Mouse (Mus musculus) brain, embryonic 18.5 days (tissue): ENCODE results near the gene Nav2.

Source experiments
- DNase-seq: peaks from one replicate; pipeline ENCODE4 v3.0.0-alpha.2; 2012; ENCODE audit warnings: low read depth, low spot score

Nav2 gene

GRCm38 (mm10) chr7:49326136-49326722, 417.7 kb downstream of the Nav2 start:
- DNase-seq, result no peak

DNA sequence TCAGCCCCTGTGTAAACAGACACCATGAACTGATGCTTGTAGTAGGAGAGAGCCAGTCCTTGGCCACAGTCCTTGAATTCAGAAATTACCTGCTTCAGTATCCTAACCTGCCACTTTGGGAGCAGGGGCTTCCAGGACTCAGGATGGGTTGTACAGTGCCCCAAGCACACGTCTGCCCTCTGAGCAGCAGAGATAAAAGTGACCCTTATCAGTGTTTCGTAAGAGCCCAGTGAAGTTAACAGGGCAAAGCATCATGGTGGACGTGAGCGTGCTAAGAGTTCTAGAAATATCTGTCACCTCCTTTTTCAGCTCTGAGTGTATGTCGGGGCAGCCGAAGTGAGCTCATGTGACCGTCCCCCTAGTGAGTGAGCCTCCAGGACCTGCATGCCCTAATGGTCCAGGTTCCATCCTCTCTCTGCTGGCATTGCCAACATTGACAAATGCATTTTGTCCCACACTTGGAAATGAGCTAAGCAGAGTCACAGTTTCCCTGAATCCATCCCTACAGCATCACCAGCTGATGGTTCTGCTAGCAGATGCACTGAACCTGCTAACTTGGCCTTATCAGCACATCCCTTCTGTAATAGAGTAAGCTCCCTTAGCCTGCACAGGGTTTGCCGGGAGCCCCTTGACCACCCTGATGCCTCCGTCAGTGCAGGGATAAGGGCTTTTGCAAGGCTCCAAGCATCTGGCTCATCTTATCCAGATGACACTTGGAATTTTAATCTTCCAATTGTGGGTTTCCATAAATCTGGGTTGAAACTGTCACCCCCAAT, 418.6 kb downstream of the Nav2 start:
- DNase-seq, result no peak

DNA sequence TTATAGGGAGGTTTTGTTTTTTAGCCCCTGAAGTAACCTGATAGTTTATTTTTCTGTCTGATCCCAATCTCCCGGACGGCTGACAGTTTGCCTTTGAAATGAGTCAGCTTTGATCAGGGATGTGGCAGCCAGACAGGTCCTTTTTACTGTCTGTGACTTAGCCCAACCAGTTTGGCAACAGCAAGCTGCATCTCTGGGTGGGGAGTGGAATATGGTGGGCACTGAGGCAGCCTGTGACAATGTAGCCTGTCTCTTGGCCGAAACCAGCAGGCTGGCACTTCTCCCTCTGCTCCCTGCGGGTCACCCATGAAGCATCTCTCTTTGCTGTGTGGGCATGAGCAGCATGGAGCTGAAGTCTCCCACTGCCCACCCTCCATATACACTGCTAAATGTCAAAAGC, 421.7 kb downstream of the Nav2 start:
- DNase-seq, result no peak

GRCm38 (mm10) chr7:49331939-49332338, 423.4 kb downstream of the Nav2 start:
- DNase-seq, result no peak

- no peak for DNase-seq
Measured at GRCm38 (mm10) chr7:49332644-49333043, 424.1 kb downstream of the Nav2 start.

DNA sequence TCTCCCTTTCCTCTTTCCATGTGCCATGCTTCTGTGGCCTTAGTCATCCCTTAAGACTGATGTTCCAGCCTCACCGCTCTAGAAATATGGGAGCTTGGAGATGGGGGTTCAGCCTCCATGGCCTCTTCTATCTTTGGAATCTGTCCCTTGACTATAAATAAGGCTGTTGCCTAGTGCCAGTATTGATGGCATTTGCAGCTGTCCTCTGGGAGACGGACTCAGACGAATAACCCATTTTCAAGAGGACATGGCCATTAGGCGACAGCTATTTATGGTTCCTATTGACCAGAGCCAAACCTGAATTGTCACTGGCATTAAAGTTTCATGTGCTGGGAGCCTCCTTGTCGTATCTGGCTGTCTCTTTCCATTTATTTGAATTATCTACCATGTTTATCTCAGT, 425.6 kb downstream of the Nav2 start:
- no peak for DNase-seq

DNA sequence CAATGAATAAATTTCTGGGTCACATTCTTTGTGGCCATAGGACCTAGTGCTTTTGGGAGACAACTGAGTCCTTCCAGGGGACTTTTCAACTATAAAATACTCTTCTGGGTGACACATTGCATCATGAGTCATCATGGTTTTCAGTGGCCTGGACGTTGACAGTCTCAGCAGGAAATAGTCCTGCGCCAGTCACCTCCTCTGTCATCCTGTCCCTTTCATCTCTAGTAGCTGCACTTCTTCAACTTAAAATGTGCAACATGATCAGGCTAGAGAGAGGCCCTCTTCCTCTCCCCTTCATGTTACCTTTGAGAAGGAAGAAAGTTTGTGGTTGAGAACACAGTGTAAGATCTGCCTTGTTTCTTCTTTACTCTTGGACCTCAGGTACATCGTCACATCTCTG, 426.5 kb downstream of the Nav2 start:
- DNase-seq, result no peak

DNA sequence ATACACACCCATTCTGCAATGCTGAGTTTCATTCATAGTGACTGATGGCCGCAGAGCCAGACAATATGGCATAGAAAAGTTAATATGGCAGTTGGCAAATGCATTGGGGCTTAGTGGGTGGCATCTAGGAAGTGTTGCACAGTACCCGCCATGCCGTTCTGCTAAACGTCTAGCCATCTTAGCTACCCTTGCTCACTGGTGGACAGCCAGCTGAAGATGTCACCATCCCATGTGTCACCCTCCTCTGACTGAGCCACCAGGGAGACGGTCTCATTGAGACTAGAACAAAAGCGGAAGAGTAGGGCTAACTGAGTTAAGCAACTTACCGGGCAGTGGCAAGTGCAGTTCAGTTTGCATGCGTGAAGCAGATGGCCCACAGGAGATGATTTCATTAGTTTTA, 428.2 kb downstream of the Nav2 start:
- DNase-seq, result no peak

GRCm38 (mm10) chr7:49337710-49338109, 429.2 kb downstream of the Nav2 start:
- DNase-seq, result no peak

GRCm38 (mm10) chr7:49339953-49340352, 431.4 kb downstream of the Nav2 start:
- no peak for DNase-seq

DNA sequence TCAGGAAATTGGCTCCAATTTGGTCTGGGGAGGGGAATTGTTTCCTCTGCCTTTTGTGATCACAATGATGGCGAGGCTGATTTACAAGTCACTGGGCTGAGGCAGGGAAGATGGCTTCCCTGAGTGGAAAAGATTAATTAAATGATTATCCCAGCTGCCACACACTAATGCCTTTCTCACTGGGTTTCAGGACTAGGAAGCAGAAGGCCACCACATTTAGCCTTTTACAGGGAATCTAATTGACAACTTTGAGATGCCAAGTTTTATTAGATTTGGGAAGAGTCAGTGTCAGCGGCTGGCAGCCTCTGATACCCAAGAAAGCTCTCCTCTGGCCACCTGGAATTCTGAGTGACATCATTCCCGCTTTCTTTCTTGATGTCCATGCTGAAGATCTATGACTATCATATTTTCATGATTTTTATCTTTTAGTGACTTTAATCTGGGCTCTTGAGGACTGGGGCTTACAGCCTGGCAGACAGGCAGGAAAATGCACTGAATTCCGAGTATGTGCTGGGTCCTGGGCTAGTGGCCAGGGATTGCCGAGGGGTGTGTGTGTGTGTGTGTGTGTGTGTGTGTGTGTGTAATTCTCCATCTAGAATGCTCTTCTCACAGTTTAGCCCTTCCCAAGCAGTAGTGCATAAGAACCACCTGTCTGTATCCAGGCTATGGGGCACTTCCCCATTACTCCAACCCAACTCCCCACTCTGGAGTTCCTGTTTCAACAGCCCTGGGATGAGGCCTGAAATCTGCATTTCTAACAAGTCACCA, 432.8 kb downstream of the Nav2 start:
- DNase-seq, result no peak

DNA sequence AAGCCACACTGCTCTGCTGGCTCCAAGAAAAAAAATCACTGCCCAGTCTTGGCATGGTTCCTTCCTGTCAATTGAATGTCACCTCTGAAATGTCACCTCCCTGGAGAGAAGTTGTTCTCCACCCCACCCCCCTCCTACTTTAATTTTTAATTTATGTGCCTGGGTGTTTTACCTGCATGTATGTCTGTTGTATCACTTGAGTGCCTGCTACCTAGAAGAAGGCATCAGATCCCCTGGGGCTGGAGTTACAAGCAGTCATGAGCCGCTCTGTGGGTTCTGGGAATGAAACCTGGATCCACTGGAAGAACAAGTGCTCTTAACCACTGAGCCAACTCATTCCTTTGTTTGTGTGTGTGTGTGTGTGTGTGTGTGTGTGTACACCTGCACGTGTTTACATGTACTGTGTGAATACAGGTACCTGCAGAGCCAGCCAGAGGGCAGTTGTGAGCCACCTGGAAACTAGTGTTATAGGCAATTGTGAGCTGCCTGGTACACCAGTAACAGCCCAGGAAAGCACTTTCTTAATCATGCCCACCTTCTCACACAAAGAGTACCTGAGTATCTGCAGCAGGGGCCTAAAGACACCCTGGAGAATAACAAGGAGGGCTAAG, 433.5 kb downstream of the Nav2 start:
- no peak for DNase-seq

DNA sequence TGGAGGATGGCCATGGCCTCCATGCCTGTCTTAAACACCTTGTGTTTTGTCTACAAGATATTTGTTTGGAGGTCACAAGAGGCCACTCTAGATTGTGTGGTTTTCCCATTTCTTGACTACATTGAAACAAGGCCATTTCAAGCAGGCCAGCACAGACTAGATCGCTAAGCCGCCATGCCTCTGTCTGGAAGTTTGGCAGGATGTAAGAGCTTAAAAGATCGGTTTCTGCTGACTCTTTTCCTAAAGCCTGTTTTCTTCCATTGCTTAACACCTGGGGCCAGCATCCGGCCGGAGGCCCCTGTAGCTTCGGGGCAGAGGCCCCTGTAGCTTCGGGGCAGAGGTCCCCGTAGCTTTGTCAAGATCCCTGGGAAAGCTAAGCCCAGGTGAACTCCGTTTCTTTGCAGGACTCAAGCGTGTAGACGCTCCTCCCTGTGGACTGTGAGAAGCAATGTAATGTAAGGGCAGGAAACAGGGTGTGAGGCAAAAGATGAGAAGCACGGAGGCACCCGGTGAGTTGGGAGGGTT, 434.1 kb downstream of the Nav2 start:
- no peak for DNase-seq

DNA sequence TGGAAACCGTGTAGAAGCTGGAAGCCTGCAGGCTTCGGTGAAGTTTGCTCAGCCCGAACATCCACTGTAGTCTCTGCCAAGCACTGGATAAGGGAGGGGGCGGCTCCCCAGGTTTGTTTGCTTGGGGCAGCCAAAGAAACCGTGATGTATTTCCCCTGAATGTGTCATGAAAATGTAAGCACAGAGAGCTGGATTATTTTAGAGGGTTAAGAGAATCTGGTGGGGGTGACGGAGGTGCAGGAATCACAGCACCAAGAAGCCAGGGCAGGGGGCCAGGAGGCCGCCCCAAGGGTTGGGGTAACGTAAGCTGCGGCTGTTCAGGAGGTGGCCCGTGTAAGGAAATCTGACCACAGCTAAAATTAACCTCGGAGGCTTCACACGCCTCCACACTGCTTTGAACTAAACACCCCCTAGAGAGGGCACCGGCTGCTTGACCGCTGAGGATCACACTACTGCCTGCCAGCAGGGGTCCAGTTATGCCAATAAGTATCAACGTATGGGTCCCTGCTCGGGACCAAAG, 434.6 kb downstream of the Nav2 start:
- no peak for DNase-seq

- DNase-seq, result no peak
Measured at GRCm38 (mm10) chr7:49343752-49344484, 435.4 kb downstream of the Nav2 start.

- no peak for DNase-seq
Measured at GRCm38 (mm10) chr7:49347338-49348272, 439.1 kb downstream of the Nav2 start.

- DNase-seq, result no peak
Measured at GRCm38 (mm10) chr7:49348636-49349035, 440.1 kb downstream of the Nav2 start.

- no peak for DNase-seq
Measured at GRCm38 (mm10) chr7:49350321-49351007, 441.9 kb downstream of the Nav2 start.

GRCm38 (mm10) chr7:49351596-49352258, 443.2 kb downstream of the Nav2 start:
- DNase-seq, result no peak
